Mouse (Mus musculus): ENCODE results near the gene Bicc1. TPM values are rescaled to one million over a fixed set of nuclear protein-coding genes. Genes with fewer than 3 reads are reported as not detected.

Bicc1 gene
- total and polyA plus RNA-seq, 3 experiments = 13.7 to 17.1 (median 14.6) TPM

- DNase-seq = peak; percentile 75 to 76
- peak overlapping the region; percentile 73 for H3K27ac ChIP-seq
- intact Hi-C loops (cut with DNase I) = loop anchor here (5.0 kb wide), 1 partner anchor 197 kb away; no protein-coding TSS in a partner anchor
- no peaks in the 10 kb centered on the region for H3K36me3 ChIP-seq (ENCODE audit: control insufficient read depth, insufficient read depth, low read length)
- H3K4me1 ChIP-seq (ENCODE audit: control insufficient read depth, insufficient read depth, low read length) = no peaks in the 10 kb centered on the region; the same call in 1 of the 2 replicates
- peak overlapping the region; percentile 96 for H3K9ac ChIP-seq (ENCODE audit: low read depth, low read length)
- H3K27me3 ChIP-seq (ENCODE audit: control insufficient read depth, insufficient read depth, low read length) = peaks cover 1% of the 10 kb centered on the region; the same call in 1 of the 2 replicates
- 2% methylated on average over 65 of the region's 65 CpGs for WGBS
- H3K4me3 ChIP-seq = peak overlapping the region; percentile 83
- 0 out of 2 replicates have a peak, but pooled peaks have one; percentile 19 for TF ChIP-seq POLR2A (IDR thresholded peaks at IDR 0.05; ENCODE audit: insufficient read depth, low read depth, low read length)
- TF ChIP-seq EP300 (IDR thresholded peaks at IDR 0.05; ENCODE audit: insufficient read depth, low read depth, low read length) = no peak
- no peaks in the 10 kb centered on the region for H3K79me2 ChIP-seq (replicated peaks; ENCODE audit: control insufficient read depth, insufficient read depth, low read length)
Measured at GRCm38 (mm10) chr10:71158940-71159675, 392 bp downstream of the Bicc1 start.

DNA sequence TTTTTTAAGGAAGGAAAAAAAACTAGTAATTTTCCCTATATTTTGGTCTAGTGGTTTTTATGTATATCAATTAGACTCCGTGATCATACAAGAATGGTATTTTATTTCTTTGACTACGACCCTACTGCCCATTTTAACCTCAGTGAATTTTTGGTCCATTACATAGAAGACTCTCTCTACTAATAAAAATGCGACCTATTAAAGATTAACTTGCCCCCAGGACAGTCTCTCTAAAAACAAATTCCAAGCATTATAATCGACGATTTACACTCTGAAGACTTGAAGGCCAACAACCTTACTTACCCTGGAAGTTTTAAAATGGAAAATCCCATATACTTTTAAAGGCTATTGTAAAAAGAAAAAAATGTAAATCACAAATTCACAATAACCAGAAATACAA lies 2.9 kb downstream of the Bicc1 start:
- Histone ChIP-seq H3K4me1 (ENCODE audit: control insufficient read depth, insufficient read depth, low read length) (no peaks in the 10 kb centered on the region; the same call in 1 of the 2 replicates), H3K27ac (no peak overlapping the region), H3K36me3 (ENCODE audit: control insufficient read depth, insufficient read depth, low read length) (no peaks in the 10 kb centered on the region), H3K27me3 (ENCODE audit: control insufficient read depth, insufficient read depth, low read length) (peaks cover 1% of the 10 kb centered on the region; the same call in 1 of the 2 replicates), H3K79me2 (replicated peaks; ENCODE audit: control insufficient read depth, insufficient read depth, low read length) (peaks cover 1% of the 10 kb centered on the region; the same call in 1 of the 2 replicates), H3K4me3 (no peak overlapping the region), H3K9ac (ENCODE audit: low read depth, low read length) (no peak overlapping the region)
- WGBS = 82% methylated on average over 5 of the region's 5 CpGs
- TF ChIP-seq EP300 (IDR thresholded peaks at IDR 0.05; ENCODE audit: insufficient read depth, low read depth, low read length) = no peak
- intact Hi-C loops (cut with DNase I) = loop anchor here (5.0 kb wide), 1 partner anchor 194 kb away; no protein-coding TSS in a partner anchor
- DNase-seq = no peak

DNA sequence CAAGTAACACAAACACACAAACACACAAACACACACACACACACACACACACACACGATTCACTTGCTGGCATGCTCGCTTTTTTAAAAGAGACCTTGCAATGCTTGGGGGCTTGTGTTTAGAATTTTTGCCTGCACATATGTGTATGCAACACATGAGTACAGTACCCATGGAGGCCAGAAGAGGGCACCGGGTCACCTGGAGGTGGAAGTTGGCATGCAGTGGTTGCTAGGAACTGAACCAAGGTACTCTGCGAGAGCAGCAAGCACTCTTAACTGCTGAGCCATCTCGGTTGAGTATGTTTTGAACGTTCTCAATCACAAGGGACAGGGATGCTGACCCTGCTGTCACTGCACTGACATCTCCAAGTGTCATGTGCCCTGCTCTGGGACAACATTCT lies 5.9 kb downstream of the Bicc1 start:
- 96% methylated on average over 6 of the region's 6 CpGs for WGBS
- H3K36me3 ChIP-seq (ENCODE audit: control insufficient read depth, insufficient read depth, low read length) = no peaks in the 10 kb centered on the region
- DNase-seq = no peak
- H3K9ac ChIP-seq (ENCODE audit: low read depth, low read length) = no peak overlapping the region
- H3K4me3 ChIP-seq = no peak overlapping the region
- TF ChIP-seq CTCF (IDR thresholded peaks at IDR 0.05) (peak; percentile 15; the same call in 1 of the 2 replicates), EP300 (IDR thresholded peaks at IDR 0.05; ENCODE audit: insufficient read depth, low read depth, low read length) (no peak)
- no peaks in the 10 kb centered on the region for H3K27me3 ChIP-seq (ENCODE audit: control insufficient read depth, insufficient read depth, low read length)
- H3K79me2 ChIP-seq (replicated peaks; ENCODE audit: control insufficient read depth, insufficient read depth, low read length) = peaks cover 1% of the 10 kb centered on the region; the same call in 1 of the 2 replicates
- intact Hi-C loops (cut with DNase I) = no loop called here
- no peak overlapping the region for H3K27ac ChIP-seq
- H3K4me1 ChIP-seq (ENCODE audit: control insufficient read depth, insufficient read depth, low read length) = no peaks in the 10 kb centered on the region; the same call in 1 of the 2 replicates

GRCm38 (mm10) chr10:71153138-71153537 lies 6.4 kb downstream of the Bicc1 start:
- H3K79me2 ChIP-seq (replicated peaks; ENCODE audit: control insufficient read depth, insufficient read depth, low read length) = peaks cover 1% of the 10 kb centered on the region; the same call in 1 of the 2 replicates
- no peak for TF ChIP-seq CTCF (IDR thresholded peaks at IDR 0.05)
- TF ChIP-seq EP300 (IDR thresholded peaks at IDR 0.05; ENCODE audit: insufficient read depth, low read depth, low read length) = no peak
- no peak for TF ChIP-seq POLR2A (IDR thresholded peaks at IDR 0.05; ENCODE audit: insufficient read depth, low read depth, low read length)
- 72% methylated on average over 1 of the region's 1 CpGs for whole genome bisulfite sequencing
- H3K27me3 ChIP-seq (ENCODE audit: control insufficient read depth, insufficient read depth, low read length) = no peaks in the 10 kb centered on the region
- H3K27ac ChIP-seq = no peak overlapping the region
- H3K9ac ChIP-seq (ENCODE audit: low read depth, low read length) = no peak overlapping the region
- no peak overlapping the region for H3K4me3 ChIP-seq
- H3K36me3 ChIP-seq (ENCODE audit: control insufficient read depth, insufficient read depth, low read length) = no peaks in the 10 kb centered on the region
- intact Hi-C loops (cut with DNase I) = no loop called here
- H3K4me1 ChIP-seq (ENCODE audit: control insufficient read depth, insufficient read depth, low read length) = no peaks in the 10 kb centered on the region; the same call in 1 of the 2 replicates
- no peak for DNase-seq

DNA sequence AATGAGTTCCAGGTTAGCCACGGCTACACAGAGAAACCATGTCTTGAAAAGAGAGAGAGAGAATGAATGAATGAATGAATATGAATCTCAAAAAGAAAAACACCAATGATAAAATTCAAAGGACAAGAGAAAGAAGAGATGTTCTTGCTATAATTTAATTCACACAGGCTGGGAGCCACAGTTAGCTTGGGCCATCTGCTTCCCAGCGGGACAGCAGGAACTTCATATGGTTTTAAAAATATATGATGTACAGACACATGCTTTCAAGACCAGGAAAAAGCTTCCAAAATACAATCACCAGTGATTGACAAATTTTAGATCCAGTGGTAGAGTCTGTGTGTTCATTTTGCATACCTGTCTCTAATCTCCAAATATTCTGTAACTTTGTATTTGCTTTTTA lies 9.0 kb downstream of the Bicc1 start:
- Histone ChIP-seq H3K27me3 (ENCODE audit: control insufficient read depth, insufficient read depth, low read length) (no peaks in the 10 kb centered on the region), H3K27ac (no peak overlapping the region), H3K9ac (ENCODE audit: low read depth, low read length) (no peak overlapping the region), H3K4me3 (no peak overlapping the region), H3K4me1 (ENCODE audit: control insufficient read depth, insufficient read depth, low read length) (no peaks in the 10 kb centered on the region; the same call in none of the 2 replicates), H3K79me2 (replicated peaks; ENCODE audit: control insufficient read depth, insufficient read depth, low read length) (peaks cover 1% of the 10 kb centered on the region; the same call in 1 of the 2 replicates), H3K36me3 (ENCODE audit: control insufficient read depth, insufficient read depth, low read length) (no peaks in the 10 kb centered on the region)
- TF ChIP-seq EP300 (IDR thresholded peaks at IDR 0.05; ENCODE audit: insufficient read depth, low read depth, low read length) = no peak
- TF ChIP-seq POLR2A (IDR thresholded peaks at IDR 0.05; ENCODE audit: insufficient read depth, low read depth, low read length) = no peak
- no peak for TF ChIP-seq CTCF (IDR thresholded peaks at IDR 0.05)
- intact Hi-C loops (cut with DNase I) = no loop called here
- no peak for DNase-seq
- WGBS = 96% methylated on average over 2 of the region's 2 CpGs

- H3K9ac ChIP-seq (ENCODE audit: low read depth, low read length) = no peak overlapping the region
- no peaks in the 10 kb centered on the region for H3K27me3 ChIP-seq (ENCODE audit: control insufficient read depth, insufficient read depth, low read length)
- H3K36me3 ChIP-seq (ENCODE audit: control insufficient read depth, insufficient read depth, low read length) = no peaks in the 10 kb centered on the region
- DNase-seq = no peak
- H3K79me2 ChIP-seq (replicated peaks; ENCODE audit: control insufficient read depth, insufficient read depth, low read length) = peaks cover 1% of the 10 kb centered on the region; the same call in 1 of the 2 replicates
- TF ChIP-seq POLR2A (IDR thresholded peaks at IDR 0.05; ENCODE audit: insufficient read depth, low read depth, low read length) (no peak), EP300 (IDR thresholded peaks at IDR 0.05; ENCODE audit: insufficient read depth, low read depth, low read length) (no peak), CTCF (IDR thresholded peaks at IDR 0.05) (no peak)
- no peak overlapping the region for H3K27ac ChIP-seq
- H3K4me3 ChIP-seq = no peak overlapping the region
- 80% methylated on average over 5 of the region's 5 CpGs for WGBS
- H3K4me1 ChIP-seq (ENCODE audit: control insufficient read depth, insufficient read depth, low read length) = peaks cover 2% of the 10 kb centered on the region
- intact Hi-C loops (cut with DNase I) = no loop called here
Measured at GRCm38 (mm10) chr10:71148951-71149603, 10.4 kb downstream of the Bicc1 start.

Data from heart, adult 2 months (tissue).